In the genomic region with DNA sequence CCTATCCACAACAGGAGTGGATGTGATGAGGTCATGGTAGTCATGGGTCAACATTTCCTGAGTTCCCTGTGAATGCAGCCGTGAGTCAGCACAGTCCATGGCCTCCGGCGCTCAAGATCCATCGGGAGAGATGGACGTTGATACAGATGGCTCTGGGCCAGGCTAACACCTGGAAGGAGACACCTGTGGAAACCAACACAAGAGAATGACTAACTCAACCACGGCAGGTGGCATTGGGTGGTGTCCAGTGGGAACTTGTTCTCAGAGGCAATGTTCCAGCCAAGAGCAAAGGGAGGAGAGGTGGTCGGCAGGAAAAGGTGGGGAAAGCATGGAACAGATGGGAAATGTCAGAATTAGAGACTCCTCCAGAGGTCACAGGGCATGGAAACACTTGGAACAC, we compare ENCODE assay signal across 23 mouse cellular contexts. TPM values are rescaled to one million over a fixed set of nuclear protein-coding genes. Genes with fewer than 3 reads are reported as not detected.
"Had no signal": no experiment of that assay in that cellular context is flagged by ENCODE, and none has a peak within 500 bp of the region (broad histone marks: within the 10 kb centered on the region; RNA-seq: fewer than 3 reads in every experiment).

No protein-coding gene starts in this region.

- H3K27ac ChIP-seq: neural tube, embryonic 12.5 days; neural tube, embryonic 13.5 days; neural tube, embryonic 15.5 days; stomach, embryonic 15.5 days had no signal

- H3K9ac ChIP-seq: neural tube, embryonic 12.5 days; neural tube, embryonic 13.5 days; neural tube, embryonic 15.5 days; stomach, embryonic 15.5 days had no signal

- H3K4me3 ChIP-seq: neural tube, embryonic 12.5 days; neural tube, embryonic 13.5 days; neural tube, embryonic 15.5 days; stomach, embryonic 15.5 days had no signal

- H3K36me3 ChIP-seq: neural tube, embryonic 12.5 days; neural tube, embryonic 13.5 days; neural tube, embryonic 15.5 days; stomach, embryonic 15.5 days had no signal

- H3K4me1 ChIP-seq: neural tube, embryonic 12.5 days; neural tube, embryonic 13.5 days; neural tube, embryonic 15.5 days; stomach, embryonic 15.5 days had no signal

- H3K4me2 ChIP-seq: neural tube, embryonic 12.5 days; neural tube, embryonic 13.5 days; neural tube, embryonic 15.5 days; stomach, embryonic 15.5 days had no signal

- H3K9me3 ChIP-seq: neural tube, embryonic 12.5 days; neural tube, embryonic 13.5 days; neural tube, embryonic 15.5 days; stomach, embryonic 15.5 days had no signal

- H3K27me3 ChIP-seq: neural tube, embryonic 12.5 days; neural tube, embryonic 13.5 days; neural tube, embryonic 15.5 days; stomach, embryonic 15.5 days had no signal

- DNase-seq: retina, postnatal 1 day; right cerebral cortex, adult 18-20 months; right cerebral cortex, postnatal 14 days; right cerebral cortex, postnatal 25 days; right cerebral cortex, postnatal 4 days; spleen, adult 18-20 months; thymus, adult 18-20 months; thymus, adult 2 months; thymus, postnatal 14 days; thymus, postnatal 25 days; thymus, postnatal 36 days; thymus, postnatal 4 days had no signal

RNA-seq across cellular contexts. Expression of gene Klk6, which starts 2.7 kb away (rescaled TPM):
- total RNA-seq: neutrophil, adult 5-6 weeks had no signal
- polyA plus RNA-seq: neural tube, embryonic 12.5 days; neural tube, embryonic 13.5 days; neural tube, embryonic 14.5 days; neural tube, embryonic 15.5 days; small intestine, adult 2 months; spleen, adult 2 months; stomach, embryonic 14.5 days; testis, adult 2 months had no signal

RNA-seq across cellular contexts. Expression of gene Klk7, which starts 10.5 kb away (rescaled TPM):
- total RNA-seq: neutrophil, adult 5-6 weeks had no signal
- polyA plus RNA-seq: neural tube, embryonic 12.5 days; neural tube, embryonic 13.5 days; neural tube, embryonic 14.5 days; neural tube, embryonic 15.5 days; small intestine, adult 2 months; spleen, adult 2 months; stomach, embryonic 14.5 days; stomach, embryonic 15.5 days; testis, adult 2 months; urinary bladder, adult 2 months had no signal

RNA-seq across cellular contexts. Expression of gene Klk5, which starts 20.2 kb away (rescaled TPM):
- total RNA-seq: neutrophil, adult 5-6 weeks had no signal
- polyA plus RNA-seq: neural tube, embryonic 12.5 days; neural tube, embryonic 13.5 days; neural tube, embryonic 14.5 days; neural tube, embryonic 15.5 days; small intestine, adult 2 months; spleen, adult 2 months; stomach, embryonic 14.5 days; stomach, embryonic 15.5 days; testis, adult 2 months; urinary bladder, adult 2 months had no signal

RNA-seq across cellular contexts. Expression of gene Klk9, which starts 29.9 kb away (rescaled TPM):
- total RNA-seq: neutrophil, adult 5-6 weeks had no signal
- polyA plus RNA-seq: neural tube, embryonic 12.5 days; neural tube, embryonic 13.5 days; neural tube, embryonic 14.5 days; small intestine, adult 2 months; spleen, adult 2 months; stomach, embryonic 14.5 days; testis, adult 2 months; urinary bladder, adult 2 months had no signal
